Mouse (Mus musculus): ENCODE data around the gene Lmf1. TPM values are rescaled to one million over a fixed set of nuclear protein-coding genes. Genes with fewer than 3 reads are reported as not detected.

Lmf1 gene
- total RNA-seq, 2 experiments from 2014 or later = 32.4 to 34.3 TPM

DNA sequence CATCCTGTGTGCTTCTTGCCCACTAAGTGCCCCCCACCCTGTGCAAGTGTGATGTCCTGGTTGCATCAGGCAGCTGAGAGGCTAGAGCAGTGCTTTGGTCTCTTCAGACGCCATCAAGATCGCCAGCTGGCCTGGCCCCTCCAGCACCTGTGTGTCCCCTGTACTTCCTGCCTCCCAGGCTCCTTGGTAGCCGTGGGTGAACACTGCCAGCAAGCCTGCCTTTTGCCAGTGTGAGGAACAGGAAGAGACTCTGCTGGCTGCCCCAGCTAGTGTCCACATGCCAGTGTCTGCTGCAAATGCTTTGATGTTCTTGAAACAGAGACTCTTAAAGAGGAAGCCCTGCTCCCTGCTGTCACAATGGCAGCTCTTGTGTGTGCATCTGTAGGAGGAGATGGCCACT, 18.7 kb downstream of the Lmf1 start:
- DNase-seq (ENCODE audit: low spot score in 2 of 2) = no peak

DNA sequence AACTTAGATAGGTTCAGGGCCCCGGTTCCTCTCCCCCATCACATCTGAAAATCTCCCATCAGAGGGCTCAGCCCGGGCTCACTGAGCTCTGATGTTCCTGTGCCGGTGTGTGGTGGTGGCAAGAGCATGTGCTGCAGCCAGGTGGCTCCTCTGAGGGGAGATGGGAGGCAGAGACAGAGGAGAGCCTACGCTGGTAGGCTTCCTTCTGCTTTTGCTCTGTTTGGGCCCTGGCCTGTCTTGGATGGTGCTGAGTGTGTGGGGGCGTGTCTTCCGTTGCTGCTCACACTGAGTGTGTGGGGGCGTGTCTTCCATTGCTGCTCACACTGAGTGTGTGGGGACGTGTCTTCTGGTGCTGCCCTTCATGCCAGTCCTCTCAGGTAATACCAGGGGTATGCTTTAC, 23.5 kb downstream of the Lmf1 start:
- no peak for DNase-seq (ENCODE audit: low spot score in 2 of 2)

DNA sequence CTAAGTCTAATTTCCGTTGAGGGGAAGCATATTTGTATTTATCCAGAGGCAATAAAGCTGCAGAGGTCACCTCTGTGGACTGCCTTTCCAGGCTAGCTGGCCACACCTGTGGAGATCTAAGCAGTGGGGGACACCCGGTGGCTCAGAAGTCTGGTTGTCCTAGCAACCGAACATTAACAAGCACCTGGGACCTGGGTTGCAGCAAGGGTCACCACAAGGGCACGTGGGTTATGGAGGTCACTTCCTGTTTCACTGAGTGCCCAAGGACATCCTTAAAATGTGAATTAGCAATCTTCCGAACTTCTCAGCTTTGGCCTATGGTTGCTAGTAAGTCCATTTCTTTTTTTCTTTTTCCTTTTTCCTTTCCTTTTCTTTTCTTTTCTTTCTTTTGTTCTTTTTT, 25.3 kb downstream of the Lmf1 start:
- no peak for DNase-seq (ENCODE audit: low spot score in 2 of 2)

DNA sequence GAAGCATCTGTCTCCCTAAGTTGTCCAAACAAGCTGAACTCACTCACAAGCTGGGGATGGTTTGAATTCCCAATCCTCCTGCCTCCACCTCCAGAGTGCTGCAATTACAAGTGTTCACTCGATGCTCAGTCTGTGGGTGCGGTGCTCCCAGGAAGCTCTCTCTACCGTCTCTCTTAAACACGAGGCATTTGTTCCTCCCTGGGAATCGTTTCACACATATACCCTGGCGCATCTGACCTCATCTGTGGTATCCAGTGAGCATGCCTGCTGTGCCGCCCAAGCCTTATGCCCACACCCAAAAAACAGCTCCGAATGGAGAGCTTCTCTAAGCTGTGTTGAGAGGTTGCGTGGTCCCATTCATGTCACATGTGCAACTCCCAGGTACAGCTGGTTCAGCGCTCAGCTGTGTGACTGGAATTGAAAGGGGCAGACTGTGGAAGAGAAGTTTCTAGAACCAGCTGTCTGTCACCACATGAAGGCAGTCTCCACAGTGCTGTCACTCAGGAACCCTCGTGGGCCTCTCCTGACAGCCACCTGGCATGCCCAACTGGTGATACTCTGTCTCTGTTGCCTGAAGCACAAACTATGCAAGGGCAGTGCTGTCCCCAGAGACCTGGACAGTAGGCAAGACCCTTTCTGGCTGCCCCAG, 29.4 kb downstream of the Lmf1 start:
- no peak for DNase-seq (ENCODE audit: low spot score in 2 of 2)

DNA sequence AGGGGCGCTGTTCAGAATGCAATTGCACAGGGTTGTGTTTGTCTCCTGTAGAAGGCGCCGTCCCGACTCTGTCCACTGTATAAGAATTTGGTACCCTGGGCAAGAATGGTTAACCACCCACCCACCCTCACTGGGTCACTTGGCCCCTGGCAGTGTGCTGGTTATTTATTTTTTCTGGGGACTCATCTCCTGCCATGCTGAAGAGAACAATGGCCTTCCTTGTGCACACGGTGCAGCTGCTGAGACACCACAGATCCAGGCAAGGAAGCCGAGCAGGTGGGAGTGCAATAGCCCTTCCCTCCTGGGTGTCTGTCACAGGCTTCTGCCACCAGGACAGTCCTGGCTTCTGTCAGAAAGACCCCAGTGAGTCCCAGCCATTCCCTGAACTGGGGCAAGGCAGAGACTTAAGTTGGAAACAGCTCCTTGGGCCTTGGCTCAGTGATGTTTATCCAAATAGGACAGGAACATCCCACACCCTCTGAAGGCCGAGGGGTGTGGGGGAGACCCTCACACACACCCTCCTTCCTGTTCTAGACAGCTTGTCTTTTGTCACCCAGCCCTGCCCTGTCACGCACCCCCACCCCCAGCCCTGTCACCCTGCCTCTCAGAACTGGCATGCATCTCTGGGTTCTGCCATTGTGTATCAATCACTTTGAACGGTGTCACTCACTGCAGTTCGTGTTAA, 30.1 kb downstream of the Lmf1 start:
- no peak for DNase-seq (ENCODE audit: low spot score in 2 of 2)

DNA sequence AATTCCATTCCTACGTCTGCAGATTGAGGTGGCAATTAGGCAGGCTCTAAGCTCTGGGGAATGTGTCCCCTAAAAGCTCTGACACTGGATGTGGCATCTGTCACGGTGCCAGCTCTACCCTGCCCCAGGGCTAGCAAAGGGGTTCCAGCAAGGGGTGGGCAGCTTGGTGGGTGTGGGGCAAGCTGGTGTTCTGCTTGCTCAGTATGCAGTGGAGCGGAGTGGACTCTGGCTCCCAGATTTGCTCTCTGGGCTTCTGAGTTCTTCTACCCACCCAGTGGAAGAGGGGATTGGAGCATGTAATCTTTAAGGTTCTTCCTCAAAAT, 30.6 kb downstream of the Lmf1 start:
- DNase-seq (ENCODE audit: low spot score in 2 of 2) = no peak

DNA sequence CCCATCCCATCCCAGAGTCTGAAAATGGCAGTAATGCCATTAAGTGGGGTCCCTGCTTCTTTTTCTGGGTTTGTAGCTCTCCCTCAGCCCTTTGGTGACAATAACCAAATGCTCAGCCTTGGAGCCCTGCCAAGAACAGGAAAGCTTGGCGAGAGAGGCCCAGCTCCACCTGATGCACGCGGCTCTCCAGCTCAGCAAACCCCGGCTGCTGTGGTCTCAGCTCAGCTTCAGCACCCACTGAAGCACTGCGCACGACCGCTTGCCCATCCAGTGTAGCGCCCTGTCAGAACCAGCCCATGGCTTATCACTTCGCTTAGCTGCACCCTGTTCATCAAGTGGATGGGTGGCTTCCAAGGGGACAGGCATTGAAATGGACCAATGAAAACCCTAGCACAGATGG, 31.3 kb downstream of the Lmf1 start:
- DNase-seq (ENCODE audit: low spot score in 2 of 2) = peak in 1 of 2 experiments; percentile 25

DNA sequence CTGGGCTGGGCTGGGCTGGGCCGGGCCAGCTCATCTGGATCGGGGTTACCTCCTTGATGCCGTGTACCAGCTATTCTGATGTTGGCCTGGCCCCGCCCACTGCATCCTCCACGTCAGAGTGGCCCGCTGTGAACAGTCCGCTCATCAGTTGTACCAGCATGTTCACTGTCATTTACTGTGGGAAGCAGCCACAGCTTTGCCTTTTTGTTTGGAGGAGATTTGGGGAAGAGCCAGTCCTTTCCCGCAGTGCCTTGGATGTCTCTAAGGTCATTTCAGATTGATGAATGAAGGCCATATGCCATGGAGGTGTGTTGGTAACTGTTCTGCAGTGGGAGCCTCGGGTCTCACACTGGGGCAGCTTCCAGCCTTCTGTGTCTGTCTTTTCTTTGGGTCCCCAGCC, 33.7 kb downstream of the Lmf1 start:
- DNase-seq (ENCODE audit: low spot score in 2 of 2) = no peak

DNA sequence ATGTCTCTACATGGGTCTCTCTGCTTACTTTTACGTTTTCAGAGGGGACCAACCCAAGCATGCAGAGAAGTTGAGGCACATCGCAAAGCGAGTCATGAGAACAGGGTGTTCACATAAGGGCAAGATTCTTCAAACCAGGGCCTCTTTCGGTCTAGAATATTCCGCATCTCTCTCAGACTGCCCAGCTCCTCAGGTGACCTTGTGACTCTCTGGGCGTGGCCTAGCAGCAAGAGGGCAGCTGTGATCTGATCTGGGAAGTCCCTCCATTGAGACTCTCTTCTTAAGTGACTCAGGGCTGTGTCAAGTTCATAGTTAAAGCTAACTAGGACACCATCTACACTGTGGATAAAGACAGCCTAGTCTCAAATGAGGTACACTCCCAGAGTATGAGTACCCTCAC, 34.4 kb downstream of the Lmf1 start:
- DNase-seq (ENCODE audit: low spot score in 2 of 2) = no peak

DNA sequence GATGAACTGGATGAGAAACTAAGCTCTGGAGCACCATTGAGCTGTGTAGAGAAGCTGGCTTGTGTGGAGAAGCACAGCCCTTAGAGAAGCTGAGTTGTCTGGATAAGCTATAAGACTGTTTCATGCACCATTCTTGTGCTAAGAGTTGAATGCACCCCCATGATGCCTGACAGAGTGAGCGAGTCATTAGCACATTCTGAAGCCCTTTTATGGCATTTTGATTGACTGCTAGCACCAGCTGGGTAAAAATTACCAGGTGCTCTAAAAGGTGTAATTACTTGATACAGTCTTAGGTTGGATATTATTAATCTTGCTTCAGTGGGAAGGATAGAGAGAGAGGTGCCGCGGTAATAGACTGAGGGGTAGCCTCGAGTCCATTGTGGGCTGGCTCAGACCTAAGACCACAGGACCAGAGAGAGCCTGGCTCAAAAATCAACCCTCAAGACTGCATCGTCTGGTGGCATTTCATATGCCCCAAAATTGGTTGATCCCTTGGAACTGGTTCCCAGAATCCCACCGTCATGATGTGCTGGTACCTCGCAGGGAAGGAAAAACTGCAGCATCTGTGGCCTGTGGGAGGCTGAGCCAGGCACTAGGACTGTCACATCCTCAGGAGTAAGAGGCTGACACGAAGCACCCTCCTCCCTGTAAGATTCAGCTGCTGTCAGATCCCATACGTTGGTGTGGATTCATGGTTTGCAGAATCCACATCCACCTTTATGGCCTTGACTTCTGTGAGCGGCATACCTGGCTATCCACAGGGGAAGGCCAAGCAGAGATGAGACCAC, 36.0 kb downstream of the Lmf1 start:
- no peak for DNase-seq (ENCODE audit: low spot score in 2 of 2)

DNA sequence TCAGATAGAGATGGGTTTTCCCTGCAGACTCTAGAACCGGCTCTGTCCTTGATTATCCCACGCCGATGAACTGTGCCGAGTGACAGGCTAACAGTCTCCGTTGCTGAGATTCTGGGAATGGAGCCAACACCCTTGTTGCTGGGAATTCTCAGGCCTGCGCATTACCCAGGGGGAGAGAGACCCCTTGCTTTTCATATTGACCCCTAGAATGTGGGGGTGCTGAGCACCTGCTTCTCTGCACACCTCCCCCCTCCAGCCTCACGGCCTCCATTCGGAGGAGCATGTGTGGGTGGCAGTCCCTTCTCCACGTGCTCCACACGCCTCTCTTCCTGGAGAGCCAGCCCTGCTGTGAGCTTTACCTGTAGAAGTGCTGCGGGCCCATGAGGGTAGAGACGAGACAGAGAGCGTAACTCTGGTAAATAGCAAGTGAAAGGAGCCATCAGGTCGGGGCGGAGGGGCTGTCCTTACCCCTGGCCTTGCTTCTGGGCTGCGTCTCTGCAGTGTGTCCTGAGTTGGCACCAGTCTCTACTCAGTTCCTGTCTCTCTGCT, 39.7 kb downstream of the Lmf1 start:
- peak in 1 of 2 experiments; percentile 13 for DNase-seq (ENCODE audit: low spot score in 2 of 2)

DNA sequence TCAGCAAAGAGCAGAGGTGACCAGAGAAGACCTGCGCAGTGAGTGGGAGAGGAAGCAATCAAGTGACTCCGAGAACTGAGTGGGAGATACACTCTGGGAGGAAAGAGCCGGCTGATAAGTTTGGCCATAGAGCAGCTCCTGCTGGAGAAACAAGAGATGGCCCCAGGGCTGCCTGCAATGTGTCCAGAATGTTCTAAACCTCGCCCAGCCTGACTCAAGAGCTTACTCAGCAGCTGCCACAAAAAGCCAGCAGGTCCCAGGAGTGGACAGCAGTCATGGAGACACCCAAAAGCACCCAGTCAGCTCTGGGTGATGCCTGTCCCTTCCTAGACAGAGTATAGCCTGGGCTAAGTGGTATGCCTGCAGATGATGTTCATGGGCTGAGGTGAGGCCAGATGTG, 44.6 kb downstream of the Lmf1 start:
- DNase-seq (ENCODE audit: low spot score in 2 of 2) = no peak

DNA sequence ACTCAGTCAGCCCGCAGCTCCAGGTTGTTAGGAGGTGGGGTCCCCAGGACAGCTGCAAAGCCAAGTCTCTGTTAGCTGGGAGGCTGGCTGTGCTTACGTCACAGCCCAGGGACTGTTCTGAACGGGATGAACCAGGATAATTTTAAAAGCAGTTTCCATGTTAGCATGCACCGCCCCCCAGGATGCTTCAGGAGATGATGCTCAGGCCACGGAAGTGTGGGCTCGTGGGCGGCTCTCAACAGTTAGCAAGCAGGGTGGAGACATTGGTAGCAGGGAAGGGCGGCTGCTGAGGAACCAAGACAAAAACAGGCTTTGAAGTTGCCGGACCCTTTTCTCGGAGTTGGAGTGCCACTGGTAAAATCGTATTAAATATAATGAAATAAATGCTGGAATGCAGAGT, 45.0 kb downstream of the Lmf1 start:
- DNase-seq (ENCODE audit: low spot score in 2 of 2) = no peak

DNA sequence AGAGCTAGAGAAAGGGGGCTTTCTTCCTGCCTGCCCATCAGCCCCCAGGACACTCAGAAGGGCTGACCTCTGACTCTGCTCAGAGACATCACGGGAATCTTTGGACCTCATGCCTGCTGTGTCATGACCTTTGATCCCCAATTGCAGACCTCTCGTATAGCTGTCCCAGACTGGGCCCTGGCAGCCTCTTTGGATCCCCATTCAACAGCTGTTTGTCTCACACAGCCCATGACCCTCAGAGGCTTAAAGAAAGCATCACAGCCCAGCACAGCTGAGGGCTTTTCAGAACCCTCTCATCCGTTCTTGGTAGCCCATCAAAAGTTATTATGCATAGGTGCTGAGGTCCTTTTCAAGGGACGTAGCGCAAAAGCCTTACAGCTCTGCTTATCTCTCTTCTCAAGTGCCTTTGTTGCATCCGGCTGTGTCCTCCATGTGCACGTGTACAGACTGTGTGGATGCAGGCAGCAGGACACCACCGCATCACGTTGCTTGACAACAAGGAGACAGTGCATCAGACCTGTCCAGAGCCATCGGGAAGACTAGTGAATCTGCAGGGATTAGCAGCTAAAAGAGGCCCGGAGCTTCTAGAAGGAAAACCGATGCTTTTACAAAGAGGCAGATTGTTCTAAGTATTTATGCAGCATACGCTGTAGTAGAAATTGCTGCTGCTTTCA, 45.7 kb downstream of the Lmf1 start:
- DNase-seq (ENCODE audit: low spot score in 2 of 2) = no peak

DNA sequence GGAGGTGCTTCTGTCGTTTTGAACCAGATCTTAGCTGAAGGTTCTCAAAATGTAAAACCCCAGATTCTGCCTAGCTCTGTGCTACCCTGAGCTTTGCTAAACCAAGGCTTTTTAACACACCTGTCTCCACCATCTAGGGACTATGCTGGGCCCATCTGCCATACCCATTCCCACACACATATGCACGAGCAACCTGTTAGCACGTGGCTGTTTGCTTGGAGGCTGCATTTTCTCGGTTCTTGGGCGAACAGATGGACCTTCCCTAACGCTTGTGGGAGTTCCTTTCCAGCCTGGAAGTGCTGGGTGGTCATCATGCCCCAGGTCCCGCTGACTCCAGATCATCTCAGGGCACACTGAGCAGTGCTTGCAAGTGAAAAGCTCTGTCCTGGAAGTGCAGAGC, 46.4 kb downstream of the Lmf1 start:
- DNase-seq (ENCODE audit: low spot score in 2 of 2) = no peak

DNA sequence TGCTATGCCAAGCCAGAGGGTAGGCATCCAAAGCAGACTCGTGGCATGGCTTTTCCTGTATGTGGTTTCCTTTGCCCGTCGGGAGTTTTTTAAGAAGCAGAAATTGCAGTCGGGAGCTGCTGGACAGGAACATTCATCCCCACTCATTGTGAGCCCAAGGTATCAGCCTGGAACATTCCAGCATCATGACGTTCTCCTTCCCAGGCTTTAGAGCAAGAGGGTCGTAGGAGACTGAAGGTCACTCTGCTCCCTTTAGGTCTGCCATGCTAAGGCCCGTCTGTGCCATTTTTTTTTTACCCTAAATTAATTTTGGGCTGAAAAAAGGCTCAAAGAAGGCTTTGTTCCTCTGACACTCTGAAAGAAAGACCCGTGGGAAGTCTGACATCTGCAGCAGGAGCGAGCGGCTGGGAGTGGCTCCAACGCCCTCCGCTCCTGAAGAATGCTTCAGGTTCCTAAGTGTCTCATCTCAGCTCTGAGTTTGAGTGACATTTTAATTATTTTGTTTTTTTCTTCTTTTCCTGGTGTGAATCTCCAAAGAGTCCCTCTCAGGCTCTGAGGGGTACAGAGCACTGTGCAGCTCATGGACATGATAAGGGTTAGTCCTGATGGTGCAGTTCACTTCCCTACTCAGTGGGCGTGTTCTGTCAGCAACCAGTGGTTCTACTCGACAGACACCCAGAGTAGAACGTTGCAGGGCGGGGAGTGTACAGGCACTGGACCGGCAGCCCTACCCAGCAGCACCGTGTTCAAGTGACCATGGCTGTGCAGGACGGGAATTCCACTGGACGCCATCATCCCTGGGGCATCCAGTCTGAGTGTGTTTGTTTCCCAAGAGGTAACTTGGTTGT, 47.5 kb downstream of the Lmf1 start:
- DNase-seq (ENCODE audit: low spot score in 2 of 2) = no peak

DNA sequence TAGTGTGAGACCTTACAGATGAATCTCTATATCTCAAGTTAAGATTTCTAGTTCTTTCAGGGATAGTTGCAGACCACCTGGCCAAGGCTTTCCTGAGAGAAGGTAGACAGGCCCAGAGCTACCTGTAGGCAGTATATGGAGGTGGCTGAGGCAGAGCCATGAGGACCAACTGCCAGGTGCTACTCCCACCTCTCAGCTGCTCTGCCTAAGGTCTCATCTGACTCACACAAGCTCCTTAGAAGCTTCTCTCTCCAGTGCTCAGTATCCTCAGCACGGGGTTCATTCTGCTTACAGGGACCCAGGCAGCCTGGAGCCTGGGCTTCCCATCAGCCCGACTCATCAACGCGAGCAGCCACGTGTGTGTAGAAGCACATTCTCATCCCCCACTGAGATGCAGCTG, 51.4 kb downstream of the Lmf1 start:
- DNase-seq (ENCODE audit: low spot score in 2 of 2) = no peak

DNA sequence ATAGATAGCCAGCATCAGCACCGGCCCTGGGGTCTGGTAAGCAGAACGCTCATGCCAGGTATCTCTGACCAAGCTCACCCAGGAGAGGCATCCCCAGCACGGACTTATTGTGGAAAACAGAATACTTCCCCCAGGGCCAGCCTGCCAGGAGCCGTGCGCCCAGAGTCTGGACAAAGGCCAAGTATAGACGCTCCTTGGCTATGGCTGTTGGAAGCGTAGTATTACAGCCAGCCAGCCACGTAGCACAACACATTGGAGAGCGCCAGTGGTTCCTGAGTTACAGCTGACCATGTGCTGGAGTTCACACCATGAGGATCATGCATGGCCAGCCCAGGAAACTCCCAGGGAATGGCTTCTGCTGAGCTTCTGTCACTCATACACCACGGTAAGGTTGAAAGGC, 55.2 kb downstream of the Lmf1 start:
- no peak for DNase-seq (ENCODE audit: low spot score in 2 of 2)

DNA sequence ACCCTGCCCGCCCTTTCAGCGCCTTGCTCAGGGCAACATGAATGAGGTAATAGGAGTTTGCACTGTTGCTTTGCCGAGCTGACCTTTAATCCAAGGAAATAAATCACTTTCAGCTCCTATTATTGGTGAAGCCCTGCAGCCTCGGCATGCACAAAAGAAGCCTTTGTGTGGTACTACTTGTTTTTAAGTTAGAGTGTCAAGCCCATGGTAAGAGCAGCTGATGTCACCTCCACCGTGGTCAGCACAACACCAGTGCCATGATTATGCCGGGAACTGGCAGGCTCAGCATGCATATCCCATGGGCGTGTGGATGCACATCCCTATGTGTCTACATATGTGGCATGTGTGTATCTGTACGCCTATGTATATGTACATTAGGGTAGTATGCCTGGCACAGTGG, 56.5 kb downstream of the Lmf1 start:
- DNase-seq (ENCODE audit: low spot score in 2 of 2) = no peak

DNA sequence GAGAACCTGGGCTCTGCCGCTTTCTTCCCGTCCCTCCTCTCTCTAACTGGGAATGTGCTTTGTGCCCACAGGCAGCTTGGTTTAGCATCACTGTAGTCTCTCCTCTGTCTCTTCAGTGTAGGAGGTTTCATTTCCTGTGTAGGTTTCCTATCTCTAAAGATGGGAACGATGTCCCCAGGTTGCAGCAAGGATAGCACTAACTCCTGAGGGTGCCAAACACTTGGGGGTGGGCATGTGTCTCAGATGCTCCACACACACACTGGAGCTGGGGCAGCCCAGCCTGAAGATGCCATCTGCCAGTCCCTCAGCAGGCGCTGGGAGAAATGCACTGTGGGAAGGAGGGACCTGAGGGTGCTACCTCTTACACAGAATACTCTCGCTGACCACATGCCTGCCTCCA, 56.9 kb downstream of the Lmf1 start:
- no peak for DNase-seq (ENCODE audit: low spot score in 2 of 2)

DNA sequence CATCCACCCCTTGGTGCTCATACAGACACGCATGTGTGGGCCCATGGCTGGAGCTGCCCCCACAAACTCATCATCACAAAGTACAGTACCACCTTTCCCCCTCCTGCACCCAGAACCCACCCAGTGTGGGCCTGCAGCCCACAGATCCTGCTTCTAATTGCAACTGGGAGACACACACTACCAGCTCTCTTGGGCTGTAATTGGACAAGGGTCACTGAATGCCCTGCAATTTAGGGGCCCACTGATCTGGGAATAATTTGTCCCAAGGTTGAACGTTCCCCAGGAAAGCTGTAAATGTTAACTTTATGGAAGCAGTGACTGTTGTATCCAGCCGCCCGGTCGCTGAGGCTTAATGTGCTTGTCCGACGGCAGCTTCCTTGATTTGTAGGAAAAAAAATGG, 59.1 kb downstream of the Lmf1 start:
- no peak for DNase-seq (ENCODE audit: low spot score in 2 of 2)

All from adrenal gland, postnatal 4 days (tissue).